Mouse (Mus musculus) neural tube, embryonic 14.5 days (tissue): Measurements from ENCODE around the gene Gm7168. TPM values are rescaled to one million over a fixed set of nuclear protein-coding genes. Genes with fewer than 3 reads are reported as not detected.
"Not testable (repeated sequence)": the region's sequence is repeated elsewhere in the genome, so short reads cannot be mapped to it uniquely, and the experiment has no call there.

Experiments used
- ATAC-seq: fragments of 200-750 bp; cut with Nextera tagmentation; 2 replicates; pipeline ENCODE4 v1.8.0; 2017; ENCODE audit warnings: low read depth, mild to moderate bottlenecking, moderate TSS enrichment, moderate library complexity
- H3K27ac ChIP-seq: fragments of 300-500 bp; sonication (generic); 2 replicates; pipeline ENCODE4 v1.5.1; 2014; ENCODE audit warnings: low read depth, mild to moderate bottlenecking, control low read depth, low read length, moderate library complexity, mixed read lengths
- H3K27me3 ChIP-seq: fragments of 300-500 bp; sonication (generic); 2 replicates; pipeline ENCODE4 v1.6.1; 2014; ENCODE audit warnings: low read length; ENCODE audit not compliant: control insufficient read depth, insufficient read depth
- H3K36me3 ChIP-seq: fragments of 300-500 bp; sonication (generic); 2 replicates; pipeline ENCODE4 v1.6.1; 2014; ENCODE audit warnings: low read length, mixed read lengths; ENCODE audit not compliant: control insufficient read depth, insufficient read depth
- H3K4me1 ChIP-seq: fragments of 300-500 bp; sonication (generic); 2 replicates; pipeline ENCODE4 v1.6.1; 2014; ENCODE audit warnings: low read length; ENCODE audit not compliant: control insufficient read depth, insufficient read depth
- H3K4me2 ChIP-seq: fragments of 300-500 bp; sonication (generic); 2 replicates; pipeline ENCODE4 v1.6.1; 2014; ENCODE audit warnings: mild to moderate bottlenecking, low read depth, low read length, control low read depth
- H3K4me3 ChIP-seq: fragments of 300-500 bp; sonication (generic); 2 replicates; pipeline ENCODE4 v1.5.1; 2014; ENCODE audit warnings: low read depth, low read length, control low read depth, mixed read lengths
- H3K9ac ChIP-seq: fragments of 300-500 bp; sonication (generic); replicated peaks from 2 replicates; pipeline ENCODE4 v1.6.1; 2014; ENCODE audit warnings: low read depth, mild to moderate bottlenecking, control low read depth, low read length, mixed read lengths
- H3K9me3 ChIP-seq: fragments of 300-500 bp; sonication (generic); 2 replicates; pipeline ENCODE4 v1.6.1; 2016; ENCODE audit warnings: low read length; ENCODE audit not compliant: control insufficient read depth
- WGBS: fragments of 180-500 bp; shearing (Covaris S2); extraction: QIAGEN DNeasy Blood & Tissue Kit; methylation state at CpG from one replicate; pipeline ENCODE4 v1.1.7; 2014; 5-methylcytosine and 5-hydroxymethylcytosine counted together
- polyA plus RNA-seq: library from polyadenylated mRNA; unstranded; fragments of >200 nt; fragmentation: Nextera tagmentation; extraction: Ambion mirVana; gene quantifications from 2 replicates; pipeline ENCODE4 v1.2.1, GENCODE M21; 2014

Gene Gm7168
- not detected in 2 replicates for polyA plus RNA-seq

DNA sequence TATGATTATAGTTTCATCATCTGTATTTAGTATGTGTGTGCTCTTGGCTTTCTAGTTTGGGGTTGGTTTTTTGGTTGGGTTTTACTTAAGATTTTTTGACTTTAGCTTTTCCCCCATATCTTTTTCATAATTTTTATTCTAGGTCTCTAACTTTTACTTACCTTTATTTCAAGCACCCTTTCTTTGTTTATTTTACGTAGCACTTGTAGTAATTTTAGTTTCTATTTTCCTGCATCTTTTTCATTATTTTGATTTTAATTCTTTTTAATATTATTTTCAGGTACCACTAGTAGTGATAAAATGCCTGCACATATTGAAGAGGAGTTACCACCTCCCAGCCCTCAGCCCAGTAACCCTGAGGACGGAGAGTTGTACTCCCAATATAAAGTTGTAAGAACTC, at the start of gene Gm7168:
Gene Gm7168, plus strand, starts transcription at position 301 of the 400 bp plus-strand sequence.
- 100% methylated on average over 1 of the region's 2 CpGs for WGBS
- H3K4me2 ChIP-seq, H3K36me3 ChIP-seq, H3K27ac ChIP-seq, H3K9me3 ChIP-seq, H3K4me1 ChIP-seq, H3K27me3 ChIP-seq, H3K4me3 ChIP-seq, ATAC-seq, H3K9ac ChIP-seq: not testable (repeated sequence)

DNA sequence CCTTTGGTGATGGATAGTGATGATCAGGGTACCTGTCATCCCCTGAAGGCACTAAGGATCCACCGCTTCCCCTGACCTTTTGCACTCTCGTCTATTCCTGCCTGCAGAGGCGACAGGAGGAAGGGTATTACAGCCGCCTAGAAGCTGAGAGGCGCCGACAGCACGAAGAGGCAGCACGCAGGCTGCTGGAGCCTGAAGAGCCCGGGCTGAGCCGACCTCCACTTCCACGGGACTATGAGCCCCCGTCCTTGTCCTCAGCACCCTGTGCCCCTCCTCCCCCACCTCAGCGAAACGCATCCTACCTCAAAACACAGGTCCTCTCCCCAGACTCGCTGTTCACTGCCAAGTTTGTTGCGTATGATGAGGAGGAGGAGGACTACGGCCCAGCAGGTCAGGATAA, 49.3 kb upstream of the Gm7168 start:
- Histone ChIP-seq H3K36me3 (peaks cover 13% of the 10 kb centered on the region), H3K27me3 (no peaks in the 10 kb centered on the region), H3K9ac (no peak overlapping the region), H3K27ac (no peak overlapping the region), H3K9me3 (no peaks in the 10 kb centered on the region), H3K4me2 (no peak overlapping the region), H3K4me3 (no peak overlapping the region), H3K4me1 (no peaks in the 10 kb centered on the region)
- 92% methylated on average over 17 of the region's 17 CpGs for WGBS
- ATAC-seq = no peak

- H3K27me3 ChIP-seq = no peaks in the 10 kb centered on the region
- no peaks in the 10 kb centered on the region for H3K4me1 ChIP-seq
- no peak overlapping the region for H3K27ac ChIP-seq
- no peaks in the 10 kb centered on the region for H3K9me3 ChIP-seq
- no peak overlapping the region for H3K4me3 ChIP-seq
- ATAC-seq = no peak
- 95% methylated on average over 7 of the region's 7 CpGs for WGBS
- no peak overlapping the region for H3K4me2 ChIP-seq
- peaks cover 16% of the 10 kb centered on the region for H3K36me3 ChIP-seq
- no peak overlapping the region for H3K9ac ChIP-seq
Observed at GRCm38 (mm10) chr17:13899241-13899640, 48.9 kb upstream of the Gm7168 start.

DNA sequence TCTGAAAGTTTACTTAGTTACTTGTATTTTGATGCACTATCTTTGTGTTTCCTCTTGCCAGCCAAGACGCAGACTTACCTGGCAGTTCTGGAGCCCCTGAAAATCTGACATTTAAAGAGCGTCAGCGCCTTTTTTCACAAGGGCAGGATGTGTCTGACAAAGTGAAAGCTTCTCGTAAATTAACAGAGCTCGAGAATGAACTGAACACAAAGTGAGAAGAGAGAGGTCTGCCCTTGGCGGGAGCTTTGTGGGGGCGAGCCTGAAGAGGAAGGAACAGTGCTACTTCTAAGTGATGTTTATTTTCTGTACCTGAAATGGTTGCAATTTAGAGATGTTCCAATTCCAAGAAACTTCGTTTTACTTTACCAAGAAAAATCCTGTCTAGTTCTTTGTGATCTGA, 44.4 kb upstream of the Gm7168 start:
- Histone ChIP-seq H3K27ac (no peak overlapping the region), H3K27me3 (no peaks in the 10 kb centered on the region), H3K9ac (no peak overlapping the region), H3K4me1 (no peaks in the 10 kb centered on the region), H3K4me2 (no peak overlapping the region), H3K4me3 (no peak overlapping the region), H3K36me3 (peaks cover 20% of the 10 kb centered on the region), H3K9me3 (no peaks in the 10 kb centered on the region)
- WGBS = 86% methylated on average over 8 of the region's 8 CpGs
- ATAC-seq = no peak

- no peak for ATAC-seq
- H3K4me1 ChIP-seq = no peaks in the 10 kb centered on the region
- 96% methylated on average over 5 of the region's 5 CpGs for WGBS
Observed at GRCm38 (mm10) chr17:13907082-13907481, 41.1 kb upstream of the Gm7168 start.

GRCm38 (mm10) chr17:13907681-13908080, 40.5 kb upstream of the Gm7168 start:
- H3K27me3 ChIP-seq = no peaks in the 10 kb centered on the region
- H3K9me3 ChIP-seq = no peaks in the 10 kb centered on the region
- H3K9ac ChIP-seq = no peak overlapping the region
- H3K4me2 ChIP-seq = no peak overlapping the region
- no peaks in the 10 kb centered on the region for H3K4me1 ChIP-seq
- H3K4me3 ChIP-seq = no peak overlapping the region
- no peak for ATAC-seq
- 88% methylated on average over 1 of the region's 1 CpGs for WGBS
- no peak overlapping the region for H3K27ac ChIP-seq
- peaks cover 12% of the 10 kb centered on the region; the same call in 1 of the 2 replicates for H3K36me3 ChIP-seq

More at GRCm38 (mm10) chr17:13907082-13907481, 41.1 kb upstream of the Gm7168 start:
- H3K27ac ChIP-seq = no peak overlapping the region
- no peaks in the 10 kb centered on the region for H3K9me3 ChIP-seq
- H3K9ac ChIP-seq = no peak overlapping the region
- H3K4me2 ChIP-seq = no peak overlapping the region
- no peaks in the 10 kb centered on the region for H3K27me3 ChIP-seq
- H3K36me3 ChIP-seq = peaks cover 12% of the 10 kb centered on the region; the same call in 1 of the 2 replicates
- H3K4me3 ChIP-seq = no peak overlapping the region

- Histone ChIP-seq H3K9ac (no peak overlapping the region), H3K27ac (no peak overlapping the region), H3K27me3 (no peaks in the 10 kb centered on the region), H3K9me3 (no peaks in the 10 kb centered on the region), H3K36me3 (no peaks in the 10 kb centered on the region), H3K4me2 (no peak overlapping the region), H3K4me3 (no peak overlapping the region), H3K4me1 (no peaks in the 10 kb centered on the region)
- WGBS = 67% methylated on average over 4 of the region's 4 CpGs
- no peak for ATAC-seq
Observed at GRCm38 (mm10) chr17:13913951-13914350, 34.2 kb upstream of the Gm7168 start.

- no peaks in the 10 kb centered on the region for H3K9me3 ChIP-seq
- H3K9ac ChIP-seq = no peak overlapping the region
- no peak for ATAC-seq
- H3K27ac ChIP-seq = no peak overlapping the region
- no peaks in the 10 kb centered on the region for H3K36me3 ChIP-seq
- no peak overlapping the region for H3K4me3 ChIP-seq
- 74% methylated on average over 4 of the region's 4 CpGs for WGBS
- no peaks in the 10 kb centered on the region for H3K27me3 ChIP-seq
- no peaks in the 10 kb centered on the region for H3K4me1 ChIP-seq
- H3K4me2 ChIP-seq = no peak overlapping the region
Observed at GRCm38 (mm10) chr17:13914531-13914930, 33.6 kb upstream of the Gm7168 start.

GRCm38 (mm10) chr17:13920771-13921170, 27.4 kb upstream of the Gm7168 start:
- H3K27ac ChIP-seq = no peak overlapping the region
- H3K9ac ChIP-seq = no peak overlapping the region
- ATAC-seq = no peak
- no peak overlapping the region for H3K4me3 ChIP-seq
- WGBS = 80% methylated on average over 2 of the region's 2 CpGs
- no peaks in the 10 kb centered on the region for H3K27me3 ChIP-seq
- H3K9me3 ChIP-seq = no peaks in the 10 kb centered on the region
- H3K36me3 ChIP-seq = no peaks in the 10 kb centered on the region
- H3K4me2 ChIP-seq = no peak overlapping the region
- H3K4me1 ChIP-seq = no peaks in the 10 kb centered on the region
